17 mouse cellular contexts compared by ENCODE assay signal in the genomic region with DNA sequence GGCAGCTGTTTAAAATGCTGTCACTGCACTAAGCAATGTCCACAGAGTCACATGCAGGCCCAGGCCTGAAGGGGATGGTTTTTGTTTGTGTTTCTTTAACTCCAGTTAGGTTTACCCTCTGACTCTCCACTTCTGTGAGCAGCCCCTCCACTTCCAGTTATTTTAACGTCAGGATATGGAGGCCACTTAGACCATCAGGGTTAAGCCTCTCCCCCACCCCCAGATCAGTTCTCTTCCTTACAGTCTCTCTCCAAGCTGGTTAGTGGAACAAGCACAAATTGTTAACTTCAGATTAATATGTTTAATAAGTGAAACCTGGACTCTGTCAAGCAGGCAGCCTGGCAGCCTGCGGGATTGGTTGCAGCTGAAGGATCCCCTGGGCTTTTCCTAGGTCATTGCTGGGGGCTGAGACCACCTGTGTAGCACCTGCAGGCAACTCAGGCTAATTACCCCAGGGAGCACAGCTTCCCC.
DNase-seq lines count a peak whose midpoint lies in the region; ATAC-seq and TF ChIP-seq lines count a peak whose summit lies in the region.
"Had no signal": no experiment of that assay in that cellular context is flagged by ENCODE, and none has a peak within 500 bp of the region (broad histone marks: within the 10 kb centered on the region; RNA-seq: fewer than 3 reads in every experiment).

No protein-coding gene starts in this region.

- no peak for TF ChIP-seq CTCF in lung, postnatal 0 days (IDR thresholded peaks at IDR 0.05)

- H3K4me2 ChIP-seq in hindbrain, embryonic 12.5 days (replicated peaks) = no peak overlapping the region
- no peak overlapping the region for H3K4me2 ChIP-seq in hindbrain, embryonic 13.5 days
- H3K4me2 ChIP-seq in embryonic facial prominence, embryonic 14.5 days (ENCODE audit: low read depth, low read length) = no peak overlapping the region
- no peak overlapping the region for H3K4me2 ChIP-seq in kidney, embryonic 15.5 days
- H3K4me2 ChIP-seq in limb, embryonic 15.5 days = no peak overlapping the region
- no peak overlapping the region for H3K4me2 ChIP-seq in lung, postnatal 0 days (replicated peaks; ENCODE audit: low read depth, low read length)
- H3K4me2 ChIP-seq: lung, embryonic 14.5 days; neural tube, embryonic 13.5 days had no signal

- no peak for TF ChIP-seq EP300 in lung, postnatal 0 days (IDR thresholded peaks at IDR 0.05)

- no peak for DNase-seq in embryonic facial prominence, embryonic 14.5 days (ENCODE audit: low spot score)
- no peak for DNase-seq in liver
- no peak for DNase-seq in lung, postnatal 0 days (ENCODE audit: low spot score)
- no peak for DNase-seq in gastrocnemius, adult 18-20 months (ENCODE audit: low spot score)
- DNase-seq: adrenal gland, adult 2 months; cerebellum, adult 11-12 months; heart, adult 18-20 months; lung, embryonic 14.5 days; right cerebral cortex, postnatal 4 days had no signal

- no peak overlapping the region for H3K4me3 ChIP-seq in hindbrain, embryonic 12.5 days
- no peak overlapping the region for H3K4me3 ChIP-seq in hindbrain, embryonic 13.5 days
- H3K4me3 ChIP-seq in embryonic facial prominence, embryonic 14.5 days (ENCODE audit: low read depth, low read length) = no peak overlapping the region
- no peak overlapping the region for H3K4me3 ChIP-seq in kidney, embryonic 15.5 days (replicated peaks)
- H3K4me3 ChIP-seq in limb, embryonic 15.5 days = no peak overlapping the region
- no peak overlapping the region for H3K4me3 ChIP-seq in lung, postnatal 0 days (ENCODE audit: low read depth, low read length)
- H3K4me3 ChIP-seq: neural tube, embryonic 13.5 days had no signal

- peaks cover 9% of the 10 kb centered on the region for H3K4me1 ChIP-seq in hindbrain, embryonic 12.5 days
- peaks cover 11% of the 10 kb centered on the region for H3K4me1 ChIP-seq in hindbrain, embryonic 13.5 days (replicated peaks)
- H3K4me1 ChIP-seq in embryonic facial prominence, embryonic 14.5 days (ENCODE audit: control insufficient read depth, insufficient read depth, low read length) = peaks cover 8% of the 10 kb centered on the region; the same call in 1 of the 2 replicates
- peaks cover 16% of the 10 kb centered on the region for H3K4me1 ChIP-seq in kidney, embryonic 15.5 days
- H3K4me1 ChIP-seq in limb, embryonic 15.5 days = peaks cover 17% of the 10 kb centered on the region
- no peaks in the 10 kb centered on the region for H3K4me1 ChIP-seq in lung, postnatal 0 days (ENCODE audit: insufficient read depth, low read depth, low read length)

- H3K9ac ChIP-seq in hindbrain, embryonic 12.5 days = no peak overlapping the region
- no peak overlapping the region for H3K9ac ChIP-seq in hindbrain, embryonic 13.5 days
- no peak overlapping the region for H3K9ac ChIP-seq in embryonic facial prominence, embryonic 14.5 days (ENCODE audit: low read depth, low read length)
- H3K9ac ChIP-seq in kidney, embryonic 15.5 days = no peak overlapping the region
- no peak overlapping the region for H3K9ac ChIP-seq in limb, embryonic 15.5 days
- no peak overlapping the region for H3K9ac ChIP-seq in lung, postnatal 0 days (replicated peaks; ENCODE audit: low read depth)
- H3K9ac ChIP-seq: lung, embryonic 14.5 days; neural tube, embryonic 13.5 days had no signal

- no peaks in the 10 kb centered on the region for H3K27me3 ChIP-seq in hindbrain, embryonic 12.5 days
- H3K27me3 ChIP-seq in hindbrain, embryonic 13.5 days = 0 out of 2 replicates have a peak, but pooled peaks cover 2% of the 10 kb centered on the region
- no peaks in the 10 kb centered on the region for H3K27me3 ChIP-seq in embryonic facial prominence, embryonic 14.5 days (replicated peaks; ENCODE audit: control insufficient read depth, insufficient read depth, low read length)
- no peaks in the 10 kb centered on the region for H3K27me3 ChIP-seq in kidney, embryonic 15.5 days
- no peaks in the 10 kb centered on the region; the same call in 1 of the 2 replicates for H3K27me3 ChIP-seq in limb, embryonic 15.5 days
- no peaks in the 10 kb centered on the region for H3K27me3 ChIP-seq in lung, postnatal 0 days (replicated peaks; ENCODE audit: insufficient read depth, low read length)
- H3K27me3 ChIP-seq: neural tube, embryonic 13.5 days had no signal

- 0 out of 2 replicates have a peak overlapping the region, but pooled peaks have one; percentile 36 for H3K27ac ChIP-seq in hindbrain, embryonic 12.5 days
- H3K27ac ChIP-seq in hindbrain, embryonic 13.5 days = no peak overlapping the region
- H3K27ac ChIP-seq in embryonic facial prominence, embryonic 14.5 days (replicated peaks; ENCODE audit: low read depth, low read length) = no peak overlapping the region; the same call in 1 of the 2 replicates
- peak overlapping the region; percentile 54; the same call in 1 of the 2 replicates for H3K27ac ChIP-seq in kidney, embryonic 15.5 days
- peak overlapping the region; percentile 52; the same call in 1 of the 2 replicates for H3K27ac ChIP-seq in limb, embryonic 15.5 days
- no peak overlapping the region for H3K27ac ChIP-seq in lung, postnatal 0 days (ENCODE audit: low read length)
- H3K27ac ChIP-seq: neural tube, embryonic 13.5 days had no signal

- ATAC-seq in hindbrain, embryonic 12.5 days (ENCODE audit: low FRiP score) = no peak
- ATAC-seq in hindbrain, embryonic 13.5 days (ENCODE audit: low FRiP score) = no peak
- ATAC-seq in embryonic facial prominence, embryonic 14.5 days (ENCODE audit: low read depth) = peak; percentile 45; the same call in 1 of the 2 replicates
- ATAC-seq in kidney, embryonic 15.5 days (replicated peaks; ENCODE audit: low FRiP score) = peak; percentile 62
- no peak for ATAC-seq in limb, embryonic 15.5 days (ENCODE audit: insufficient number of reproducible peaks, low FRiP score, low TSS enrichment, low read depth)
- no peak for ATAC-seq in lung, postnatal 0 days
- ATAC-seq: hindbrain, embryonic 16.5 days; midbrain, embryonic 16.5 days had no signal

- H3K36me3 ChIP-seq in hindbrain, embryonic 12.5 days = no peaks in the 10 kb centered on the region
- H3K36me3 ChIP-seq in hindbrain, embryonic 13.5 days = no peaks in the 10 kb centered on the region
- no peaks in the 10 kb centered on the region for H3K36me3 ChIP-seq in embryonic facial prominence, embryonic 14.5 days (ENCODE audit: control insufficient read depth, insufficient read depth, low read length)
- no peaks in the 10 kb centered on the region for H3K36me3 ChIP-seq in kidney, embryonic 15.5 days
- no peaks in the 10 kb centered on the region for H3K36me3 ChIP-seq in limb, embryonic 15.5 days
- no peaks in the 10 kb centered on the region for H3K36me3 ChIP-seq in lung, postnatal 0 days (ENCODE audit: insufficient read depth, low read length)
- H3K36me3 ChIP-seq: G1E; neural tube, embryonic 13.5 days had no signal

- H3K9me3 ChIP-seq in hindbrain, embryonic 12.5 days (replicated peaks) = no peaks in the 10 kb centered on the region
- no peaks in the 10 kb centered on the region for H3K9me3 ChIP-seq in hindbrain, embryonic 13.5 days
- H3K9me3 ChIP-seq in embryonic facial prominence, embryonic 14.5 days (ENCODE audit: control insufficient read depth, low read length) = no peaks in the 10 kb centered on the region
- no peaks in the 10 kb centered on the region for H3K9me3 ChIP-seq in kidney, embryonic 15.5 days (replicated peaks)
- no peaks in the 10 kb centered on the region for H3K9me3 ChIP-seq in limb, embryonic 15.5 days
- H3K9me3 ChIP-seq in lung, postnatal 0 days (ENCODE audit: low read length) = no peaks in the 10 kb centered on the region
- H3K9me3 ChIP-seq: G1E; neural tube, embryonic 13.5 days had no signal

- 14% methylated on average over 2 of the region's 2 CpGs for WGBS in hindbrain, embryonic 12.5 days
- WGBS in hindbrain, embryonic 13.5 days = 34% methylated on average over 2 of the region's 2 CpGs
- WGBS in embryonic facial prominence, embryonic 14.5 days = 18% methylated on average over 2 of the region's 2 CpGs
- 10% methylated on average over 2 of the region's 2 CpGs for WGBS in kidney, embryonic 15.5 days
- 8% methylated on average over 2 of the region's 2 CpGs for WGBS in limb, embryonic 15.5 days
- 25% methylated on average over 2 of the region's 2 CpGs for WGBS in lung, postnatal 0 days

Comparison
In these comparisons a context has a peak if more than half of its experiments do, and no peak if none do; other contexts are left out.
1. H3K27ac ChIP-seq: peak in hindbrain, embryonic 12.5 days (single experiment), kidney, embryonic 15.5 days (single experiment) and limb, embryonic 15.5 days (single experiment); none in hindbrain, embryonic 13.5 days (single experiment), embryonic facial prominence, embryonic 14.5 days (single experiment) and lung, postnatal 0 days (single experiment).
2. ATAC-seq: peak in embryonic facial prominence, embryonic 14.5 days (single experiment) and kidney, embryonic 15.5 days (single experiment); none in hindbrain, embryonic 12.5 days (single experiment), hindbrain, embryonic 13.5 days (single experiment), limb, embryonic 15.5 days (single experiment) and lung, postnatal 0 days (single experiment).